Mouse (Mus musculus) erythroid progenitor cell, adult 5-6 weeks (primary cell): ENCODE results near the gene Lsm5. TPM values are rescaled to one million over a fixed set of nuclear protein-coding genes. Genes with fewer than 3 reads are reported as not detected.

Source experiments
- ATAC-seq: replicated peaks from 2 replicates; pipeline ENCODE4 v1.8.0; 2016; ENCODE audit warnings: moderate number of reproducible peaks, mild to moderate bottlenecking, moderate TSS enrichment, inconsistent platforms; ENCODE audit not compliant: poor library complexity, low FRiP score, severe bottlenecking
- total RNA-seq, 2 experiments: library from RNA; stranded (forward) in 1 of 2; stranded (reverse) in 1 of 2; fragments of 150-400 nt in 1 of 2; fragments of 186-747, 209-891 nt in 1 of 2; gene quantifications; 2 replicates each; pipeline versions ENCODE4 v1.2.3 to v1.2.4; 2015 to 2017; ENCODE audit warnings: low replicate concordance in 2 of 2

The Lsm5 gene
- 22.2 and 47.6 TPM in 2 replicates for total RNA-seq (2015; ENCODE audit: low replicate concordance)
- 21.9 and 98.5 TPM in 2 replicates for total RNA-seq (2017; ENCODE audit: low replicate concordance)

- ATAC-seq: peak; percentile 91
These were observed at the start of gene Lsm5 for GRCm38 (mm10) chr6:56703931-56704900. Gene Lsm5, minus strand, starts transcription at chr6:56704710.

- ATAC-seq: no peak
These were observed 49.2 kb upstream of the Lsm5 start for GRCm38 (mm10) chr6:56753719-56754118.

- ATAC-seq: no peak
These were observed 41.5 kb upstream of the Lsm5 start for GRCm38 (mm10) chr6:56745950-56746543.

- no peak for ATAC-seq
These were observed 28.0 kb upstream of the Lsm5 start for GRCm38 (mm10) chr6:56732545-56732944.

GRCm38 (mm10) chr6:56720877-56721276 lies 16.4 kb upstream of the Lsm5 start:
- no peak for ATAC-seq

- no peak for ATAC-seq
These were observed 14.6 kb upstream of the Lsm5 start for GRCm38 (mm10) chr6:56719071-56719470.

- ATAC-seq: peak; percentile 47; the same call in 1 of the 2 replicates
These were observed 10.8 kb upstream of the Lsm5 start for GRCm38 (mm10) chr6:56715270-56715666.

- peak; percentile 98 for ATAC-seq
These were observed 10.2 kb upstream of the Lsm5 start, which contains the start of gene Avl9 for GRCm38 (mm10) chr6:56714574-56715269. Gene Avl9, plus strand, starts transcription at chr6:56714899.

GRCm38 (mm10) chr6:56714186-56714573 lies 9.7 kb upstream of the Lsm5 start:
- no peak for ATAC-seq

GRCm38 (mm10) chr6:56692445-56692844 lies 12.1 kb downstream of the Lsm5 start:
- ATAC-seq: no peak

GRCm38 (mm10) chr6:56691205-56691604 lies 13.3 kb downstream of the Lsm5 start:
- ATAC-seq: 0 out of 2 replicates have a peak, but pooled peaks have one; percentile 49

GRCm38 (mm10) chr6:56688238-56688637 lies 16.3 kb downstream of the Lsm5 start:
- ATAC-seq: no peak

GRCm38 (mm10) chr6:56664410-56664809 lies 40.1 kb downstream of the Lsm5 start:
- ATAC-seq: no peak

- no peak for ATAC-seq
These were observed 49.1 kb downstream of the Lsm5 start for GRCm38 (mm10) chr6:56655393-56655792.

GRCm38 (mm10) chr6:56652121-56652592 lies 52.4 kb downstream of the Lsm5 start:
- no peak for ATAC-seq

Other genes starting within 250 kb of the Lsm5 start
- gene Pde1c, start 135.6 kb downstream of the Lsm5 start, total RNA-seq (2015; ENCODE audit: low replicate concordance): not detected in 2 replicates
- 0.30 and 0.77 TPM in 2 replicates for gene Pde1c, start 135.6 kb downstream of the Lsm5 start, total RNA-seq (2017; ENCODE audit: low replicate concordance)
- gene Avl9, start 10.2 kb upstream of the Lsm5 start, total RNA-seq (2015; ENCODE audit: low replicate concordance): 8.8 and 10.5 TPM in 2 replicates
- gene Avl9, start 10.2 kb upstream of the Lsm5 start, total RNA-seq (2017; ENCODE audit: low replicate concordance): 9.8 and 16.7 TPM in 2 replicates
- 42.5 and 44.9 TPM in 2 replicates for gene Kbtbd2, start 93.1 kb upstream of the Lsm5 start, total RNA-seq (2015; ENCODE audit: low replicate concordance)
- gene Kbtbd2, start 93.1 kb upstream of the Lsm5 start, total RNA-seq (2017; ENCODE audit: low replicate concordance): 45.8 and 67.0 TPM in 2 replicates
- gene Fkbp9, start 127.3 kb upstream of the Lsm5 start, total RNA-seq (2015; ENCODE audit: low replicate concordance): 2.9 TPM in 1 of 2 replicates, not detected in the other
- gene Fkbp9, start 127.3 kb upstream of the Lsm5 start, total RNA-seq (2017; ENCODE audit: low replicate concordance): 0.68 and 1.9 TPM in 2 replicates
- 371 and 463 TPM in 2 replicates for gene Nt5c3, start 219.2 kb upstream of the Lsm5 start, total RNA-seq (2015; ENCODE audit: low replicate concordance)
- 280 and 388 TPM in 2 replicates for gene Nt5c3, start 219.2 kb upstream of the Lsm5 start, total RNA-seq (2017; ENCODE audit: low replicate concordance)
- 2.2 TPM in 1 of 2 replicates, not detected in the other for gene Vmn1r4, start 219.3 kb upstream of the Lsm5 start, total RNA-seq (2015; ENCODE audit: low replicate concordance)
- 0.30 TPM in 1 of 2 replicates, not detected in the other for gene Vmn1r4, start 219.3 kb upstream of the Lsm5 start, total RNA-seq (2017; ENCODE audit: low replicate concordance)